Mouse (Mus musculus) kidney, embryonic 14.5 days (tissue): ENCODE results near the gene Ldah. TPM values are rescaled to one million over a fixed set of nuclear protein-coding genes. Genes with fewer than 3 reads are reported as not detected.

ENCODE experiments used
- ATAC-seq: fragments of 200-750 bp; cut with Nextera tagmentation; 2 replicates; pipeline ENCODE4 v1.8.0; 2017; ENCODE audit warnings: moderate number of reproducible peaks, mild to moderate bottlenecking, moderate TSS enrichment, moderate library complexity; ENCODE audit not compliant: low FRiP score, low TSS enrichment
- H3K27ac ChIP-seq: fragments of 300-500 bp; sonication (generic); 2 replicates; pipeline ENCODE4 v1.5.1; 2014; ENCODE audit warnings: low read depth, mild to moderate bottlenecking, low read length, moderate library complexity, mixed read lengths
- H3K27me3 ChIP-seq: fragments of 300-500 bp; sonication (generic); 2 replicates; pipeline ENCODE4 v1.6.1; 2014; ENCODE audit warnings: mild to moderate bottlenecking, low read length; ENCODE audit not compliant: control insufficient read depth, insufficient read depth
- H3K36me3 ChIP-seq: fragments of 300-500 bp; sonication (generic); 2 replicates; pipeline ENCODE4 v1.6.1; 2014; ENCODE audit warnings: low read length, mixed read lengths; ENCODE audit not compliant: control insufficient read depth, insufficient read depth
- H3K4me1 ChIP-seq: fragments of 300-500 bp; sonication (generic); 2 replicates; pipeline ENCODE4 v1.6.1; 2014; ENCODE audit warnings: low read length, mixed read lengths; ENCODE audit not compliant: control insufficient read depth, insufficient read depth
- H3K4me2 ChIP-seq: fragments of 300-500 bp; sonication (generic); replicated peaks from 2 replicates; pipeline ENCODE4 v1.6.1; 2014; ENCODE audit warnings: low read depth, mild to moderate bottlenecking, low read length
- H3K4me3 ChIP-seq: fragments of 300-500 bp; sonication (generic); 2 replicates; pipeline ENCODE4 v1.5.1; 2014; ENCODE audit warnings: mild to moderate bottlenecking, low read length
- H3K9ac ChIP-seq: fragments of 300-500 bp; sonication (generic); 2 replicates; pipeline ENCODE4 v1.6.1; 2014; ENCODE audit warnings: low read depth, mild to moderate bottlenecking, low read length, moderate library complexity
- H3K9me3 ChIP-seq: fragments of 300-500 bp; sonication (generic); 2 replicates; pipeline ENCODE4 v1.6.1; 2016; ENCODE audit warnings: low read length; ENCODE audit not compliant: control insufficient read depth
- WGBS: fragments of 180-500 bp; shearing (Covaris S2); extraction: QIAGEN DNeasy Blood & Tissue Kit; methylation state at CpG from one replicate; pipeline ENCODE4 v1.1.7; 2014; 5-methylcytosine and 5-hydroxymethylcytosine counted together
- polyA plus RNA-seq: library from polyadenylated mRNA; unstranded; fragments of >200 nt; fragmentation: Nextera tagmentation; extraction: Ambion mirVana; gene quantifications from 2 replicates; pipeline ENCODE4 v1.2.1, GENCODE M21; 2014

Ldah gene
- polyA plus RNA-seq, 1 experiment from 2014 or later = 66.1 TPM

DNA sequence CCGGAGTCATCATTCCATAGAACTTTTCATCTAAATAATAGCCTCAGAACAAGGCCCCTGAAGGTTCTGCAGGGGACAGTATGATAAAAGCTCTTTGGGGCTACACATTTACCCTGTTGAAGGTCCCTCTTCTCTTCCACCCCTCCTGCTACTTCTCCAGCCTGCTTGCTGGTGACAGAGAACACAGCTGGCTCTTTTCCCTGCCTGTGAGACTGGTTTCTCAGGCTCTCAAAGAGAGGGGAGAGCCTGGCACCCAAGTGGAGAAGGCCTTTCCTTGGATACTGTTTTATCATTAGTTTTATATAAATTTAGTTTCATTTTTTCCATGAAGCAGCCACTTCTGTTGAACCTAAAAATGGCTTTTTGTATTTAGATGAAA is 119.8 kb downstream of the Ldah start:
- H3K9ac ChIP-seq = no peak overlapping the region
- H3K27me3 ChIP-seq = no peaks in the 10 kb centered on the region
- no peaks in the 10 kb centered on the region for H3K9me3 ChIP-seq
- peaks cover 12% of the 10 kb centered on the region for H3K4me1 ChIP-seq
- H3K36me3 ChIP-seq = 0 out of 2 replicates have a peak, but pooled peaks cover 2% of the 10 kb centered on the region
- 84% methylated on average over 1 of the region's 1 CpGs for WGBS
- no peak for ATAC-seq
- no peak overlapping the region for H3K4me2 ChIP-seq
- H3K4me3 ChIP-seq = no peak overlapping the region
- no peak overlapping the region for H3K27ac ChIP-seq

- no peak overlapping the region for H3K4me2 ChIP-seq
Observed at GRCm38 (mm10) chr12:8329236-8329635, 121.3 kb downstream of the Ldah start.

DNA sequence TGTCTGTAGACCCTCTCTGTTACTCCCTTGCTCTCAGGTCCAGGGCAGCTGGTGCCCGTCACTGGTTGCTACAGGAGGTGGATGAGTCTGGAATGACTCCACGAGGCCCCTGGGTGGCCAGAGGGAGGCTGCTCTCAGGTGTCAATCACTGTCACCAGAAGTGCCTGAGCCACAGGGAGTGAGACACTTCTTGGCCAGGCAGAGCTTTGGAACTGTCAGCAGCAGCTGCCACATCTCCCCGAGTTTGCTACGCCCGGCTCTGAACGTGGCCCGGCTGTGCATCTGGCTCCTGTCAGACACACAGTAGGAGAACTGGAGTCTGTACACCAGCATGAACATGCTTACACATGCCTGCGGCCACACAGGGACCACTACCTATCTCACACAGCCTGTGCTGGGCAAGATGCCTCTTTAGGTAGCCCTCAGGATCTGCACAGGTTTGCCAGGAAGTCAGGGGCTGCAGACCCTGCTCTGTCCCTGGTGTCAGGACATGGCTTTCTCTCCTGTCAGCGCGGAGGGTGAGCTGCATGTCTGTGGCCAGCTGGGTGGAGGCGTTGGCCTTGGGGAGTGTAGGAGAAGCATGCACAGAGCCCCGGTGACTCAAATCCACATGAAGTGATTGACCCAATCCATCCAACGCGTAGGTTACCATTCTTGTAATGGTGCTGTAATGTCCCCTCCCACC is 123.7 kb downstream of the Ldah start:
- no peaks in the 10 kb centered on the region for H3K27me3 ChIP-seq
- no peaks in the 10 kb centered on the region for H3K9me3 ChIP-seq
- no peak overlapping the region for H3K4me2 ChIP-seq
- H3K4me1 ChIP-seq = peaks cover 12% of the 10 kb centered on the region
- H3K9ac ChIP-seq = peak overlapping the region; percentile 31; the same call in 1 of the 2 replicates
- H3K36me3 ChIP-seq = peaks cover 11% of the 10 kb centered on the region; the same call in 1 of the 2 replicates
- 0 out of 2 replicates have a peak overlapping the region, but pooled peaks have one; percentile 6 for H3K27ac ChIP-seq
- 38% methylated on average over 14 of the region's 14 CpGs for WGBS
- peak; percentile 76 for ATAC-seq
- no peak overlapping the region for H3K4me3 ChIP-seq

More at GRCm38 (mm10) chr12:8329236-8329635, 121.3 kb downstream of the Ldah start:
- 93% methylated on average over 7 of the region's 7 CpGs for WGBS
- H3K4me1 ChIP-seq = peaks cover 12% of the 10 kb centered on the region
- no peak overlapping the region for H3K27ac ChIP-seq
- H3K9ac ChIP-seq = no peak overlapping the region
- ATAC-seq = no peak
- no peaks in the 10 kb centered on the region for H3K27me3 ChIP-seq
- H3K9me3 ChIP-seq = no peaks in the 10 kb centered on the region
- H3K36me3 ChIP-seq = 0 out of 2 replicates have a peak, but pooled peaks cover 2% of the 10 kb centered on the region
- no peak overlapping the region for H3K4me3 ChIP-seq

GRCm38 (mm10) chr12:8332174-8332542 is 124.3 kb downstream of the Ldah start:
- H3K27ac ChIP-seq = no peak overlapping the region
- no peaks in the 10 kb centered on the region for H3K9me3 ChIP-seq
- H3K4me3 ChIP-seq = no peak overlapping the region
- H3K36me3 ChIP-seq = peaks cover 12% of the 10 kb centered on the region; the same call in 1 of the 2 replicates
- no peaks in the 10 kb centered on the region for H3K27me3 ChIP-seq
- no peak overlapping the region for H3K4me2 ChIP-seq
- 44% methylated on average over 5 of the region's 5 CpGs for WGBS
- peaks cover 12% of the 10 kb centered on the region for H3K4me1 ChIP-seq
- H3K9ac ChIP-seq = no peak overlapping the region
- peak; percentile 23; the same call in 1 of the 2 replicates for ATAC-seq

- no peak for ATAC-seq
- Histone ChIP-seq H3K27me3 (no peaks in the 10 kb centered on the region), H3K27ac (no peak overlapping the region), H3K9ac (no peak overlapping the region), H3K9me3 (no peaks in the 10 kb centered on the region), H3K36me3 (peaks cover 20% of the 10 kb centered on the region; the same call in 1 of the 2 replicates), H3K4me2 (no peak overlapping the region), H3K4me3 (no peak overlapping the region), H3K4me1 (peaks cover 12% of the 10 kb centered on the region)
- WGBS = 91% methylated on average over 8 of the region's 8 CpGs
Observed at GRCm38 (mm10) chr12:8333617-8334016, 125.7 kb downstream of the Ldah start.

DNA sequence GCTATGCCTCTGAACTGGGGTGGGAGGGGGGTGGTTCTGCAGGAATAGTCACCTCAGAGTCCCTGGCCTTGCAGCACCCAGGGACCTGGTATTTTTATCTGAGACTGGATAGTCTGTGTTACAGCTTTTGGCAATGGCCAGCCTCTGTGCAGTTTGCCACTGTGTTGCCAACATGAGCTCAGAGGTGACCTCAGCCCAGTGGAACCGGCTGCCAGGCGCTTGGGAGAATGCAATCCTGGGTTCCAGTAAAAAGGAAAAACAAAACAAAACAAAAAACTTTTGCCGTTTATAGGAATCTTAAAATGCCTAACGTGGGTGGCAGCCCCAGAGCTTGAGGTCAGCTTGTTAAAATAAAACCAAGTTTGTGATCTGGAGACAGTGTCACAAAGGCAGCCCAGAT is 126.4 kb downstream of the Ldah start:
- no peak overlapping the region for H3K9ac ChIP-seq
- H3K27ac ChIP-seq = no peak overlapping the region
- H3K36me3 ChIP-seq = peaks cover 24% of the 10 kb centered on the region; the same call in 1 of the 2 replicates
- WGBS = 77% methylated on average over 4 of the region's 4 CpGs
- no peak overlapping the region for H3K4me2 ChIP-seq
- no peak for ATAC-seq
- H3K4me1 ChIP-seq = peaks cover 12% of the 10 kb centered on the region
- no peak overlapping the region for H3K4me3 ChIP-seq
- no peaks in the 10 kb centered on the region for H3K9me3 ChIP-seq
- H3K27me3 ChIP-seq = no peaks in the 10 kb centered on the region

Other genes with a start within 250 kb of the Ldah start
- 0.22 TPM in 1 of 2 replicates, not detected in the other for gene Apob, start 230.5 kb upstream of the Ldah start, polyA plus RNA-seq
- gene Gdf7, start 93.8 kb downstream of the Ldah start, polyA plus RNA-seq = 0.99 and 1.3 TPM in 2 replicates
- 9.1 and 11.6 TPM in 2 replicates for gene Hs1bp3, start 105.3 kb downstream of the Ldah start, polyA plus RNA-seq